Mouse (Mus musculus) layer of hippocampus, postnatal 10 days (tissue): ENCODE measurements around the gene Znrf3. TPM values are rescaled to one million over a fixed set of nuclear protein-coding genes. Genes with fewer than 3 reads are reported as not detected.
A peak's percentile ranks its signal among the peaks of the same experiment; 100 is the strongest.

Source experiments
- DNase-seq, 2 experiments: peaks; one replicate each; pipeline ENCODE4 v3.0.0; 2021; ENCODE audit warnings: low spot score in 2 of 2
- total RNA-seq, 2 experiments: library from RNA; stranded (reverse); gene quantifications; 2 replicates each; pipeline ENCODE4 v1.2.3; 2021

The Znrf3 gene
- total RNA-seq, 2 experiments from 2014 or later, result 20.7 to 21.4 TPM

DNA sequence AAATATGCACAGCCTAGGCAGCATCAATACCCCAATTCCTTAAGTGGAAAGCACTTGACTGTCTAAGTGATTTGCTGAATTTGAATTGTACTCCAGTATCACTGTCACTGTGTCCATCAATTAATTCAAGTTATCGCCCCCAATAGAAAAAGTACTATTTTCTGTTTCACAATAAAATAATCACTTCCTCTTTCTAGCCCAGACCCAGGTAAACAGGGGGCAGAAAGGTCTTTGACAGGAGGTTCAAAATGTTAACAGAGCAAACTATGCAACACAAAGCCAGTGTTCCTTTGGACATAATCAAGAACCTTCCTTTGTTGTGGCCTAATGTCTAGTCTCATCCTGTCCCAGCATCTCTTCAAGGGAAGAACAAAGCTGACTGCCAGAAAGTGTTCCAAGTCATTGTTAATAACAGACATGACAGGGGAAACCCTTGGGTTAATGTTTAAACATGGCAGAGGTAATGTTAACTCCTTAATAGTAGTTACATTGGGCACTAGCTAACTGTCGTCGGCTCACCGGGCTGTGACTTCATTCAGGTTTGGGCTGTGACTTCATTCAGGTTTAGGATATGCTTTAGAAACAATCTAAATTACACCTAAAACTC, 42.4 kb downstream of the Znrf3 start:
- no peak for DNase-seq

DNA sequence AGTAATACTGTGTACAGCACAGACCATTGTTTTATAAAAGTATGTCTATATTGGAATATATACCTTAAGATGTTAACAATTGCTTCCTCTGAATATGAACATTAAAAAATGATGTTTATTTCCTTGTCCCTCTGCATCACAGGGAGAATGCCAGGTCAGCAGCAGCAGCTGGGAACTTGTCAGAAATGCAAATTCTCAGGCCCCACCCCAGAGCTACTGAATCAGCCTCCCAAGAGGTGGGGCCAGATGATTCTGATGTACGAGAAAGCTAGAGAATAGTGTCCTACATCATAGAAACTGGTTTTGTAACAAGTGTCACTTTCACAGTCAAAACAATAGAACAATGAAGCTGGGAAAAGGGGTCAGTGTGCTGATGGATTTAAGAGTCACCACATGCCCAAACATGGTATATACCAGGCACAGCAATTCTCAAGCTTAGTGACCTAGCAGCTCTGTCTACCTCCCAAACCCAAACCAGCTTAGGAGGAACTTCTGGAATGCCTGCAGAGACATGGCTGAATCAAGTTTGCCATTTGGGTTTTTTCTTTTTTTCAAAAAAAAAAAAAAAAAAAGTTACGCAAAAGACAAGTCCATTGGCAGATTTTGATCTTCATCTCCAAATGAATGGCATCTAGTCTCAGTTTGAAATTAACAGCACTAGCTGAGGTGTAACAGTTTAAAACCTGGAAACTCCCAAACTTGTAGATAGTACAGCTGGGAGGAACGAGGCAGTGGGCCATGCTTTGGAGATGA, 46.2 kb downstream of the Znrf3 start:
- no peak for DNase-seq

- no peak for DNase-seq
Observed at GRCm38 (mm10) chr11:5390969-5391831, 53.4 kb downstream of the Znrf3 start.

GRCm38 (mm10) chr11:5382652-5383051, 62.0 kb downstream of the Znrf3 start:
- no peak for DNase-seq

DNA sequence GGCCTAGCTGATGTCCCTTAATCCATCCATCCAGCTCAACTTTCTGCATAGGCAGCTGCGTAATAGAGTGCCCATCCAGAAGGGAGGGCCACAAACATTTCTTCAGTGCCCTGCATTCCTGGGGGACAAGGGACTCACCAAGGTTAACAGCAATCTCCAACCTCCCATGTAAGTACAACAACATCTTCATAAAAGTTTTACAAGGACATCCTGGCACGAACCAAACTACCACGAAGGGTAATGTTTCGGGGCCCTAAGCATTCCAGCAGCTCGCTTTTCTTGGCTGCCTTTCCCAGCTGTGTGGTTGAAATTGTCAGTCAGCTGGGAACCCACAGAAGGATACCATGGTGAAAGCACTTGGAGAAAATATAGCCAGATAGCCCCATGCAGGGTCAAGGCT, 63.4 kb downstream of the Znrf3 start:
- no peak for DNase-seq

GRCm38 (mm10) chr11:5380275-5380674, 64.4 kb downstream of the Znrf3 start:
- DNase-seq, result no peak

DNA sequence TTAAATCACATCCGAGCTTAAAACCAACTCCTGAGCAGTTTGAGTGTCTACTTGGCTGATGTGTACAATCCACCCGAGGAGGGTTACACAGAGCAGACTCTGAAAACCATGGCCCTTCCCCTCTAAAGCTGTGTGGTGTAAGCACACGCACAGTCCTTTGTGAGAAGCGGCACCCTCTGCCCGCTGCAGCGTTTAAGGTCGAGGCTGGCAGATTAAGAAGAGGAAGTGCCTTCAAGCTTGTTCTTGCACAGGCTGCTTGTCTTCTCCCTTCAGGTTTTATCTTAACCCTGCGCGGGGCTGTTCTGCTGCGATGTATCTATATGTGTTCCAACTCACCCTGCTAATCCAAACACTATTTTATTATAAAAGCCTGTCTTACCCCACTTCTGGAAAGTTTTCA, 75.5 kb downstream of the Znrf3 start:
- DNase-seq, result no peak

DNA sequence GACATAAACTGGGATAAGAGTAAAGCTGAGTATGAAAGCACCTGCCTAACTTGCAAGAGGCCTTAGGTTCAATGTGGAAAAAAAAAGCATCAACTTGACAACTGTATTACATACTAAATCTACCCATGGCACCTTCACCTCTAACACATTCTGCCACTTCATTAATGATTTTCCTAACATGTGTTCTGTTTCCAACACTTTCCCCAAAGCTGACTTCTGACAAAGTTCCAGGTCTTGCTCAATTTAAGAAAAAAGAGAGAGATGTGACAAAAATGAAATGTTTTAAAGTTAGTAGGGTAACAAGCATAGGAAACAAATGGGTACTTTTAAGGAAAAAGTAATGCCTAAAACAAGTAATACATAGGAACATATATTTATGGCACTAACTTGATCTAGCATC, 76.2 kb downstream of the Znrf3 start:
- no peak for DNase-seq

- DNase-seq, result no peak
Observed at GRCm38 (mm10) chr11:5355266-5355764, 89.3 kb downstream of the Znrf3 start.

DNA sequence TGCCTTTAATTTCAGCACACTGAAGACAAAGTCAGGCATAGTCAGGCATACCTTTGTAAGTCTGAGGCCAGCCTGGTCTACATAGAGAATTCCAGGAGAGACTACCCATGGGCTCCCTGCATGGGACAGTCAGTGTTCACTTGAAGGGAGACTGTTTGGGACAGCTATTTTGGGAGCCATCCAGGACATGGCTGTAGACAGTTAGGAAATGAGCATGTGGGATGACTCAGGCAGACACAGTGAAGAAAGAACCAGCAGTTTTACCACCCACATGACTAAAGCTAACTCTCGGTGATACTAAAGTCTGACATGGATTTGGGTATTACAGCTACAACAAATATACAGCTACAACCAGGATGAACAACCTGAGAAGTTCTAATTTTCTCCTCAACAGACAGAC, 89.9 kb downstream of the Znrf3 start:
- peak; percentile 22 to 25 for DNase-seq

GRCm38 (mm10) chr11:5353032-5353431, 91.6 kb downstream of the Znrf3 start:
- no peak for DNase-seq

- DNase-seq, result no peak
Observed at GRCm38 (mm10) chr11:5349483-5349882, 95.2 kb downstream of the Znrf3 start.

DNA sequence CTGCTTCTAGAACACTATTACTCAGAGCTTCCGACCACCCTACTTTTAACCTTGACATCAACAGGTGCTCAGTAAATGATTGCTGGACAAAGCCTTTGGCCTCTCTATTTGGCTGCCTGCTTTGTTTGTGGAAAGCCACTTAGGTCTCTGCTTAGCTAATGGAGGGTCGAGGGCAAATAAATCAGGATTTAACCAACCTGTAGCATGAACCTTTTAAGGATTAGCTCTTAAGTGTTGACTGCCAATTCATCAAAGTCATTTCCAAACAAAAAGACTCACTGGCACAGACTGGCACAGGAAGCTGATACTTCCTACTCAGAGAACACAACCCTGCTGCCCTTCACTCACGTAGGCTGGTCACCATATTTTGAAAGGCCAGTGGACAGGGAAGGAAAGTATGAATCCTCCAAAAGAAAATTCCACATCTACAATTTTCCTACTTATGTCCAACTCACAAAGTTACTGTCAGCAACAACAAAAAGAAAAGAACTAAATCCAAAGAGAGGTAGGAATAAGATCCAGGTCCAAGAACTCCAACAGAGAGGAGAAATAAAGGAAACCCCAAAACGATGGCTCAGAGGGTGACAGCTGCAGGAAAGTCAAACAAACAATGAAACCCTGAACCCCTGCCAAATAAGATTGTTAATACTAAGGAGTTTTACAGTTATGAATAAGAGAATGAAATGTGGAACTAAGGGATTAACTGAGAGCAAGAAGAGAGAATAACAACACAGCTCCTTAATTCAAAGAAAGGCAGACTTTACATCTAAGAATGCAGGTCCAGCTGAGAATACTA, 97.6 kb downstream of the Znrf3 start:
- DNase-seq, result no peak

DNA sequence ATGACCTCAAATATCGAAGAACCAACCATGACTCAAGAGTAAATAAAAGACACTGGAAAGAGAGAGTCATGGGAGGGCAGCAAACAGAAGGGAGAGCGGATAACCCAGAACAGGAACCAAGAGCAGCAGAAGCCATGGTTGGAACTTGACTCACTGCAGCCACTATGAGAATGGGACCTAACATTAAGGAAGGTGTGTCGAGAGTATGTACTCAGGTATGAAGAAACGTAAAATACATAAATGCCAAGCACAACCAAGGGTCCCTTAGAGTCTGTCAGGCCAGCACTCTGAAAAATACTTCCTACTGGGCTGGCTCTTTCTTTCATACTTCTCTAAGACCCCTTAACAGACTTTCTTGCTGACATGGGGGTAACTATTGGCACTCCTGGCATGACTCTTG, 100.9 kb downstream of the Znrf3 start:
- no peak for DNase-seq

DNA sequence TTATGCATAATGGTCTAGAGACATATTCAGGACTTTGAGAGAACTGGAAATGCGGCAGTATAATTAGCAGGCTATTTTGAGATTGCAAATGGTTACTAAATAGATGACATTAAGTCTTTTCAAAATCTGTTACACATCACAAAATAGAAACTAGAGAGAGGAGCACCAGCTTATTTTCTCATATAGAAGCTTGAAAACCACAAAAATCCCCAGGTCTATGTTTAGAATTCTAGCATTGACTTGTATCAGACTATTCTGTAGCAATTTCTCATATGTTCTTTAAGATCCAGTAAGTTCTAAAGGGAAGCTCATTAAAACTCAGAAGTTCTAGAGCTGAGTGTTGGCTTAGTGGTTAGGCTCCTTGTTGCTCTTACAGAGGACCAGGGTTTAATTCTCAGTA, 104.9 kb downstream of the Znrf3 start:
- DNase-seq, result no peak

DNA sequence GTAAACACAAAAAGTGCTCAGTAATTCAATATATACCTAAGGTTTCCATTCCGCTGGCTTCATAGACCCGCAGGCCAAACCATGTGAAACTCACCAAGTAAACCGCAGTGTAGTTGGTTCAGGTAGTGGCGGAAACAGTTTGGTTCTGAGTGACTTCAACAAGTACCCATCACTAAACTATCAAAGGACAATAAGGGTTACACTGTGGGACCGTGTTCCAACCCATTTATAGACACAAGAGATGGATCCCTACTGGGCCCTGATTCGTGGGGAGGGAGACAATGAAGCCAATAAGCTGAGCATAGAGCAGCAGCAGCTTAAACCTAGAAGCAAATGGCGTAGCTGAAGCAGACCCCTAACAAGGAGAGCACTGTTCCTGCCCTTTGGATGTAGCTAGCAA, 107.8 kb downstream of the Znrf3 start:
- DNase-seq, result no peak

DNA sequence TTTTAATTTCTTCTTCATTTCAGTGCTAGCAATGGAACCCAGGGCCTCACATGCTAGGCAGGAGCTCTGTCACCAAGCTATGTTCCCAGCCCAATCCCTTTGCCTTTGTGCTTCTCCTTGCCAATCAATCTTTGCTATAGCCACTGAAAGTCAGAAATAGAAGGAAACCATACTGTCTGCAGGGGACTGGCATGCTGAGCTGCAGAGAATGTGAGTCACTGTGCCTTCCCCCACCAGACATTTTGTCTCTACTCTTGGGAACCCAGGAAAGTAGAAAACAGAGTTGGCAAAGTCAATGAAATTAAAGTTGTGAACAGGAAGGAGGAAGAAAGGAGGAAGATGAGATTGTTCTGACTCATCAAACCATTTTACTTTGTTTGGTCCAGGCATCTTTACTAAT, 108.4 kb downstream of the Znrf3 start:
- DNase-seq, result no peak

DNA sequence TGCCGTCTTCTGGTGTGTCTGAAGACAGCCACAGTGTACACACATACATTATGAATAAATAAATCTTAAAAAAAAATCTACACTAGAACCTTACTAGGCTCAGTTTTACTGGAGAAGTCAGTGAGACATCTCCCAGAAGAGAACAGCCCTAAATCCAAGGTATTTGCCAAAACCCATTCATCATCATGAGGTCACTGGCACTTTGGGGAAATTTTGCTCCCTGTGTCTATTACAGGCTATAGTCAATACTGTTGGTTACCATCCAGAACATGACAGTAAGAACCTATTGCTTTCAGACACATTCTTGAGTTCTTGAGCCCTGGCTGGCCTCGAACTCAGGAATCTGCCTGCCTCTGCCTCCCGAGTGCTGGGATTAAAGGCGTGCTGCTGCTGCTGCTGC, 113.8 kb downstream of the Znrf3 start:
- no peak for DNase-seq

GRCm38 (mm10) chr11:5327693-5328092, 117.0 kb downstream of the Znrf3 start:
- DNase-seq, result no peak

GRCm38 (mm10) chr11:5326252-5326651, 118.4 kb downstream of the Znrf3 start:
- no peak for DNase-seq

DNA sequence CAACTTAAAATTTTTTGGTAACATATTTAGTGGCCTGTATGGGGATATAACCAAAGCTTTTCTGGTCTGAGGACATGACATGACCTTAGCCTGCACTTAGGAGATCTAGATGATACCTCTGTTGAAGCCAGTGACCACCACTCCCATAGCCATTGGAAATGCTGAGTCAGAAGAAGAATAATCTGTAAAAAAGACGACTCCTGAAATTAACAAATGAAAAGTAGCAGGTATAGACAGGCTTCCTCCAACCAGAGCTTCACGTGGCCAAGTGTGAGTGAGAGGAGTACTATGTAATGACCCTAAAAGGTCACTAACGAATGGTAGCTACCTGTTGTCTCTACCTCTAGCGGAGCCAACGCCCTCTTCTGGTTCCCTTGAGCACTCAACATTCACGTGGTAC, 119.4 kb downstream of the Znrf3 start:
- DNase-seq, result no peak
